Mouse (Mus musculus): ENCODE measurements at regions not wholly inside any gene's neighbourhood (a gene's known extent, or its start where the extent isn't known, plus 50 kb on each side); places are given as distances from the start of the nearest gene placed in this dataset.

- H3K4me3 ChIP-seq = no peak overlapping the region
- H3K4me2 ChIP-seq (replicated peaks) = no peak overlapping the region
- 68% methylated on average over 1 of the region's 1 CpGs for WGBS
- no peaks in the 10 kb centered on the region for H3K27me3 ChIP-seq
- H3K27ac ChIP-seq = no peak overlapping the region
- no peaks in the 10 kb centered on the region for H3K9me3 ChIP-seq
- no peak for ATAC-seq (ENCODE audit: insufficient number of reproducible peaks, insufficient read depth, low FRiP score, low TSS enrichment)
- H3K4me1 ChIP-seq = no peaks in the 10 kb centered on the region
- no peak overlapping the region for H3K9ac ChIP-seq
- no peaks in the 10 kb centered on the region for H3K36me3 ChIP-seq
Measured at GRCm38 (mm10) chr1:13800460-13800859, 2292.7 kb downstream of the 4930444P10Rik start.

GRCm38 (mm10) chr1:13798848-13799247 is 2294.3 kb downstream of the 4930444P10Rik start:
- H3K9ac ChIP-seq = no peak overlapping the region
- H3K27me3 ChIP-seq = no peaks in the 10 kb centered on the region
- no peak overlapping the region for H3K4me3 ChIP-seq
- H3K9me3 ChIP-seq = 0 out of 2 replicates have a peak, but pooled peaks cover 4% of the 10 kb centered on the region
- 62% methylated on average over 1 of the region's 1 CpGs for WGBS
- no peaks in the 10 kb centered on the region for H3K36me3 ChIP-seq
- no peaks in the 10 kb centered on the region for H3K4me1 ChIP-seq
- H3K4me2 ChIP-seq (replicated peaks) = no peak overlapping the region
- H3K27ac ChIP-seq = no peak overlapping the region
- ATAC-seq (ENCODE audit: insufficient number of reproducible peaks, insufficient read depth, low FRiP score, low TSS enrichment) = no peak

- no peak for ATAC-seq (ENCODE audit: insufficient number of reproducible peaks, insufficient read depth, low FRiP score, low TSS enrichment)
Measured at GRCm38 (mm10) chr1:13795196-13795595, 2297.9 kb downstream of the 4930444P10Rik start.

GRCm38 (mm10) chr1:13789318-13790085 is 2303.6 kb downstream of the 4930444P10Rik start:
- Histone ChIP-seq H3K27me3 (0 out of 2 replicates have a peak, but pooled peaks cover 2% of the 10 kb centered on the region), H3K36me3 (no peaks in the 10 kb centered on the region), H3K4me1 (no peaks in the 10 kb centered on the region), H3K27ac (no peak overlapping the region), H3K4me2 (replicated peaks) (peak overlapping the region; percentile 36), H3K9ac (no peak overlapping the region), H3K9me3 (0 out of 2 replicates have a peak, but pooled peaks cover 13% of the 10 kb centered on the region), H3K4me3 (no peak overlapping the region)
- 31% methylated on average over 13 of the region's 13 CpGs for WGBS
- peak; percentile 69; the same call in 1 of the 2 replicates for ATAC-seq (ENCODE audit: insufficient number of reproducible peaks, insufficient read depth, low FRiP score, low TSS enrichment)

More at GRCm38 (mm10) chr1:13795196-13795595, 2297.9 kb downstream of the 4930444P10Rik start:
- H3K4me1 ChIP-seq = no peaks in the 10 kb centered on the region
- H3K9me3 ChIP-seq = 0 out of 2 replicates have a peak, but pooled peaks cover 17% of the 10 kb centered on the region
- H3K27ac ChIP-seq = no peak overlapping the region
- no peak overlapping the region for H3K9ac ChIP-seq
- no peak overlapping the region for H3K4me3 ChIP-seq
- H3K27me3 ChIP-seq = no peaks in the 10 kb centered on the region
- H3K36me3 ChIP-seq = no peaks in the 10 kb centered on the region
- no peak overlapping the region for H3K4me2 ChIP-seq (replicated peaks)

- no peak for ATAC-seq (ENCODE audit: insufficient number of reproducible peaks, insufficient read depth, low FRiP score, low TSS enrichment)
Measured at GRCm38 (mm10) chr1:13787016-13787415, 2306.1 kb downstream of the 4930444P10Rik start.

GRCm38 (mm10) chr1:13784396-13784795 is 2308.7 kb downstream of the 4930444P10Rik start:
- H3K27ac ChIP-seq = no peak overlapping the region
- H3K4me3 ChIP-seq = no peak overlapping the region
- H3K9ac ChIP-seq = no peak overlapping the region
- ATAC-seq (ENCODE audit: insufficient number of reproducible peaks, insufficient read depth, low FRiP score, low TSS enrichment) = no peak
- H3K4me1 ChIP-seq = no peaks in the 10 kb centered on the region
- no peaks in the 10 kb centered on the region for H3K9me3 ChIP-seq
- 2% methylated on average over 4 of the region's 4 CpGs for WGBS
- no peak overlapping the region for H3K4me2 ChIP-seq (replicated peaks)
- no peaks in the 10 kb centered on the region for H3K36me3 ChIP-seq
- H3K27me3 ChIP-seq = 0 out of 2 replicates have a peak, but pooled peaks cover 7% of the 10 kb centered on the region

More at GRCm38 (mm10) chr1:13787016-13787415, 2306.1 kb downstream of the 4930444P10Rik start:
- no peaks in the 10 kb centered on the region for H3K4me1 ChIP-seq
- 0 out of 2 replicates have a peak, but pooled peaks cover 9% of the 10 kb centered on the region for H3K9me3 ChIP-seq
- H3K27me3 ChIP-seq = 0 out of 2 replicates have a peak, but pooled peaks cover 7% of the 10 kb centered on the region
- 70% methylated on average over 2 of the region's 2 CpGs for WGBS
- H3K9ac ChIP-seq = no peak overlapping the region
- no peak overlapping the region for H3K27ac ChIP-seq
- H3K4me2 ChIP-seq (replicated peaks) = no peak overlapping the region
- H3K4me3 ChIP-seq = no peak overlapping the region
- no peaks in the 10 kb centered on the region for H3K36me3 ChIP-seq

- H3K36me3 ChIP-seq = no peaks in the 10 kb centered on the region
- no peak overlapping the region for H3K4me2 ChIP-seq (replicated peaks)
- no peak overlapping the region for H3K9ac ChIP-seq
- WGBS = 88% methylated on average over 3 of the region's 3 CpGs
- no peaks in the 10 kb centered on the region for H3K4me1 ChIP-seq
- no peaks in the 10 kb centered on the region for H3K9me3 ChIP-seq
- no peak overlapping the region for H3K27ac ChIP-seq
- 0 out of 2 replicates have a peak, but pooled peaks cover 5% of the 10 kb centered on the region for H3K27me3 ChIP-seq
- ATAC-seq (ENCODE audit: insufficient number of reproducible peaks, insufficient read depth, low FRiP score, low TSS enrichment) = no peak
- H3K4me3 ChIP-seq = no peak overlapping the region
Measured at GRCm38 (mm10) chr1:13782633-13783032, 2310.5 kb downstream of the 4930444P10Rik start.

GRCm38 (mm10) chr1:13772106-13772505 is 2321.0 kb downstream of the 4930444P10Rik start:
- 34% methylated on average over 2 of the region's 2 CpGs for WGBS
- no peak overlapping the region for H3K4me3 ChIP-seq
- no peak overlapping the region for H3K4me2 ChIP-seq (replicated peaks)
- H3K4me1 ChIP-seq = 0 out of 2 replicates have a peak, but pooled peaks cover 11% of the 10 kb centered on the region
- H3K27ac ChIP-seq = no peak overlapping the region; the same call in 1 of the 2 replicates
- no peaks in the 10 kb centered on the region for H3K36me3 ChIP-seq
- ATAC-seq (ENCODE audit: insufficient number of reproducible peaks, insufficient read depth, low FRiP score, low TSS enrichment) = no peak
- no peak overlapping the region for H3K9ac ChIP-seq
- H3K9me3 ChIP-seq = no peaks in the 10 kb centered on the region
- peaks cover 10% of the 10 kb centered on the region; the same call in 1 of the 2 replicates for H3K27me3 ChIP-seq

GRCm38 (mm10) chr1:13771014-13771463 is 2322.1 kb downstream of the 4930444P10Rik start:
- no peaks in the 10 kb centered on the region for H3K36me3 ChIP-seq
- H3K9ac ChIP-seq = no peak overlapping the region
- no peaks in the 10 kb centered on the region for H3K9me3 ChIP-seq
- H3K4me2 ChIP-seq (replicated peaks) = peak overlapping the region; percentile 2; the same call in 1 of the 2 replicates
- H3K27me3 ChIP-seq = peaks cover 9% of the 10 kb centered on the region; the same call in 1 of the 2 replicates
- no peak overlapping the region for H3K4me3 ChIP-seq
- 0 out of 2 replicates have a peak overlapping the region, but pooled peaks have one; percentile 60 for H3K27ac ChIP-seq
- peak; percentile 88 for ATAC-seq (ENCODE audit: insufficient number of reproducible peaks, insufficient read depth, low FRiP score, low TSS enrichment)
- 24% methylated on average over 10 of the region's 10 CpGs for WGBS
- H3K4me1 ChIP-seq = 0 out of 2 replicates have a peak, but pooled peaks cover 11% of the 10 kb centered on the region

- no peak overlapping the region for H3K4me3 ChIP-seq
- H3K9ac ChIP-seq = no peak overlapping the region
- H3K4me2 ChIP-seq (replicated peaks) = no peak overlapping the region
- WGBS = 69% methylated on average over 1 of the region's 1 CpGs
- no peak overlapping the region for H3K27ac ChIP-seq
- no peaks in the 10 kb centered on the region for H3K4me1 ChIP-seq
- no peaks in the 10 kb centered on the region for H3K9me3 ChIP-seq
- H3K36me3 ChIP-seq = no peaks in the 10 kb centered on the region
- no peak for ATAC-seq (ENCODE audit: insufficient number of reproducible peaks, insufficient read depth, low FRiP score, low TSS enrichment)
- no peaks in the 10 kb centered on the region for H3K27me3 ChIP-seq
Measured at GRCm38 (mm10) chr1:13752479-13752878, 2338.6 kb downstream of the A830018L16Rik start.

GRCm38 (mm10) chr1:13751381-13751780 is 2337.5 kb downstream of the A830018L16Rik start:
- 90% methylated on average over 1 of the region's 1 CpGs for WGBS
- Histone ChIP-seq H3K27me3 (no peaks in the 10 kb centered on the region), H3K9me3 (no peaks in the 10 kb centered on the region), H3K9ac (no peak overlapping the region), H3K36me3 (no peaks in the 10 kb centered on the region), H3K27ac (no peak overlapping the region), H3K4me1 (no peaks in the 10 kb centered on the region), H3K4me3 (no peak overlapping the region), H3K4me2 (replicated peaks) (no peak overlapping the region)
- ATAC-seq (ENCODE audit: insufficient number of reproducible peaks, insufficient read depth, low FRiP score, low TSS enrichment) = no peak

Data from embryonic facial prominence, embryonic 12.5 days (tissue).